Mouse (Mus musculus): ENCODE data around the gene Tesc. TPM values are rescaled to one million over a fixed set of nuclear protein-coding genes. Genes with fewer than 3 reads are reported as not detected.

Tesc gene
- polyA plus RNA-seq, 1 experiment: 21.8 TPM

- Histone ChIP-seq H3K4me1 (ENCODE audit: control insufficient read depth, insufficient read depth, low read length) (no peaks in the 10 kb centered on the region), H3K27ac (ENCODE audit: control insufficient read depth, insufficient read depth, low read depth, low read length, poor library complexity) (no peak overlapping the region), H3K4me3 (replicated peaks; ENCODE audit: control insufficient read depth, low read depth, low read length) (no peak overlapping the region)
- 90% methylated on average over 15 of the region's 15 CpGs for WGBS
- TF ChIP-seq POLR2A (IDR thresholded peaks at IDR 0.05; ENCODE audit: borderline replicate concordance, control insufficient read depth, low read depth, low read length): no peak
- no peak for TF ChIP-seq CTCF (IDR thresholded peaks at IDR 0.05; ENCODE audit: control insufficient read depth, insufficient read depth, low read length)
Measured at GRCm38 (mm10) chr5:118073213-118073773, 45.8 kb downstream of the Tesc start.

GRCm38 (mm10) chr5:118076721-118077592, 49.4 kb downstream of the Tesc start:
- H3K4me1 ChIP-seq (ENCODE audit: control insufficient read depth, insufficient read depth, low read length): peaks cover 5% of the 10 kb centered on the region
- no peak overlapping the region for H3K27ac ChIP-seq (ENCODE audit: control insufficient read depth, insufficient read depth, low read depth, low read length, poor library complexity)
- H3K4me3 ChIP-seq (replicated peaks; ENCODE audit: control insufficient read depth, low read depth, low read length): no peak overlapping the region
- TF ChIP-seq POLR2A (IDR thresholded peaks at IDR 0.05; ENCODE audit: borderline replicate concordance, control insufficient read depth, low read depth, low read length) (no peak), CTCF (IDR thresholded peaks at IDR 0.05; ENCODE audit: control insufficient read depth, insufficient read depth, low read length) (no peak)
- WGBS: 85% methylated on average over 15 of the region's 15 CpGs

- TF ChIP-seq CTCF (IDR thresholded peaks at IDR 0.05; ENCODE audit: control insufficient read depth, insufficient read depth, low read length): no peak
- TF ChIP-seq POLR2A (IDR thresholded peaks at IDR 0.05; ENCODE audit: borderline replicate concordance, control insufficient read depth, low read depth, low read length): no peak
- 84% methylated on average over 6 of the region's 6 CpGs for WGBS
- Histone ChIP-seq H3K4me3 (replicated peaks; ENCODE audit: control insufficient read depth, low read depth, low read length) (no peak overlapping the region), H3K4me1 (ENCODE audit: control insufficient read depth, insufficient read depth, low read length) (peaks cover 8% of the 10 kb centered on the region), H3K27ac (ENCODE audit: control insufficient read depth, insufficient read depth, low read depth, low read length, poor library complexity) (no peak overlapping the region)
Measured at GRCm38 (mm10) chr5:118078550-118078949, 51.0 kb downstream of the Tesc start.

- H3K4me3 ChIP-seq (replicated peaks; ENCODE audit: control insufficient read depth, low read depth, low read length): no peak overlapping the region
- peaks cover 8% of the 10 kb centered on the region for H3K4me1 ChIP-seq (ENCODE audit: control insufficient read depth, insufficient read depth, low read length)
- no peak overlapping the region for H3K27ac ChIP-seq (ENCODE audit: control insufficient read depth, insufficient read depth, low read depth, low read length, poor library complexity)
- 87% methylated on average over 6 of the region's 6 CpGs for WGBS
- no peak for TF ChIP-seq POLR2A (IDR thresholded peaks at IDR 0.05; ENCODE audit: borderline replicate concordance, control insufficient read depth, low read depth, low read length)
- TF ChIP-seq CTCF (IDR thresholded peaks at IDR 0.05; ENCODE audit: control insufficient read depth, insufficient read depth, low read length): no peak
Measured at GRCm38 (mm10) chr5:118079354-118079753, 51.8 kb downstream of the Tesc start.

GRCm38 (mm10) chr5:118079839-118080250, 52.3 kb downstream of the Tesc start:
- no peak overlapping the region for H3K4me3 ChIP-seq (replicated peaks; ENCODE audit: control insufficient read depth, low read depth, low read length)
- H3K4me1 ChIP-seq (ENCODE audit: control insufficient read depth, insufficient read depth, low read length): peaks cover 10% of the 10 kb centered on the region
- WGBS: 71% methylated on average over 11 of the region's 11 CpGs
- TF ChIP-seq CTCF (IDR thresholded peaks at IDR 0.05; ENCODE audit: control insufficient read depth, insufficient read depth, low read length) (no peak), POLR2A (IDR thresholded peaks at IDR 0.05; ENCODE audit: borderline replicate concordance, control insufficient read depth, low read depth, low read length) (no peak)
- no peak overlapping the region for H3K27ac ChIP-seq (ENCODE audit: control insufficient read depth, insufficient read depth, low read depth, low read length, poor library complexity)

- Histone ChIP-seq H3K4me1 (ENCODE audit: control insufficient read depth, insufficient read depth, low read length) (peaks cover 10% of the 10 kb centered on the region), H3K4me3 (replicated peaks; ENCODE audit: control insufficient read depth, low read depth, low read length) (no peak overlapping the region), H3K27ac (ENCODE audit: control insufficient read depth, insufficient read depth, low read depth, low read length, poor library complexity) (no peak overlapping the region)
- TF ChIP-seq POLR2A (IDR thresholded peaks at IDR 0.05; ENCODE audit: borderline replicate concordance, control insufficient read depth, low read depth, low read length): no peak
- no peak for TF ChIP-seq CTCF (IDR thresholded peaks at IDR 0.05; ENCODE audit: control insufficient read depth, insufficient read depth, low read length)
- WGBS: 62% methylated on average over 9 of the region's 9 CpGs
Measured at GRCm38 (mm10) chr5:118081374-118081949, 53.9 kb downstream of the Tesc start.

- Histone ChIP-seq H3K4me3 (replicated peaks; ENCODE audit: control insufficient read depth, low read depth, low read length) (no peak overlapping the region), H3K27ac (ENCODE audit: control insufficient read depth, insufficient read depth, low read depth, low read length, poor library complexity) (0 out of 2 replicates have a peak overlapping the region, but pooled peaks have one; percentile 21), H3K4me1 (ENCODE audit: control insufficient read depth, insufficient read depth, low read length) (peaks cover 10% of the 10 kb centered on the region)
- no peak for TF ChIP-seq POLR2A (IDR thresholded peaks at IDR 0.05; ENCODE audit: borderline replicate concordance, control insufficient read depth, low read depth, low read length)
- no peak for TF ChIP-seq CTCF (IDR thresholded peaks at IDR 0.05; ENCODE audit: control insufficient read depth, insufficient read depth, low read length)
- 3% methylated on average over 6 of the region's 6 CpGs for WGBS
Measured at GRCm38 (mm10) chr5:118081996-118082395, 54.5 kb downstream of the Tesc start.

- TF ChIP-seq CTCF (IDR thresholded peaks at IDR 0.05; ENCODE audit: control insufficient read depth, insufficient read depth, low read length) (no peak), POLR2A (IDR thresholded peaks at IDR 0.05; ENCODE audit: borderline replicate concordance, control insufficient read depth, low read depth, low read length) (no peak)
- Histone ChIP-seq H3K4me3 (replicated peaks; ENCODE audit: control insufficient read depth, low read depth, low read length) (no peak overlapping the region), H3K27ac (ENCODE audit: control insufficient read depth, insufficient read depth, low read depth, low read length, poor library complexity) (no peak overlapping the region; the same call in 1 of the 2 replicates), H3K4me1 (ENCODE audit: control insufficient read depth, insufficient read depth, low read length) (peaks cover 10% of the 10 kb centered on the region)
- WGBS: 72% methylated on average over 12 of the region's 12 CpGs
Measured at GRCm38 (mm10) chr5:118083060-118083638, 55.6 kb downstream of the Tesc start.

Data from bone marrow, adult 2 months (tissue).